Mouse (Mus musculus): ENCODE results near the gene Gm20683. TPM values are rescaled to one million over a fixed set of nuclear protein-coding genes. Genes with fewer than 3 reads are reported as not detected.

The Gm20683 gene
- total and polyA plus RNA-seq, 3 experiments: 4.9 to 6.8 TPM; not detected in 1

DNA sequence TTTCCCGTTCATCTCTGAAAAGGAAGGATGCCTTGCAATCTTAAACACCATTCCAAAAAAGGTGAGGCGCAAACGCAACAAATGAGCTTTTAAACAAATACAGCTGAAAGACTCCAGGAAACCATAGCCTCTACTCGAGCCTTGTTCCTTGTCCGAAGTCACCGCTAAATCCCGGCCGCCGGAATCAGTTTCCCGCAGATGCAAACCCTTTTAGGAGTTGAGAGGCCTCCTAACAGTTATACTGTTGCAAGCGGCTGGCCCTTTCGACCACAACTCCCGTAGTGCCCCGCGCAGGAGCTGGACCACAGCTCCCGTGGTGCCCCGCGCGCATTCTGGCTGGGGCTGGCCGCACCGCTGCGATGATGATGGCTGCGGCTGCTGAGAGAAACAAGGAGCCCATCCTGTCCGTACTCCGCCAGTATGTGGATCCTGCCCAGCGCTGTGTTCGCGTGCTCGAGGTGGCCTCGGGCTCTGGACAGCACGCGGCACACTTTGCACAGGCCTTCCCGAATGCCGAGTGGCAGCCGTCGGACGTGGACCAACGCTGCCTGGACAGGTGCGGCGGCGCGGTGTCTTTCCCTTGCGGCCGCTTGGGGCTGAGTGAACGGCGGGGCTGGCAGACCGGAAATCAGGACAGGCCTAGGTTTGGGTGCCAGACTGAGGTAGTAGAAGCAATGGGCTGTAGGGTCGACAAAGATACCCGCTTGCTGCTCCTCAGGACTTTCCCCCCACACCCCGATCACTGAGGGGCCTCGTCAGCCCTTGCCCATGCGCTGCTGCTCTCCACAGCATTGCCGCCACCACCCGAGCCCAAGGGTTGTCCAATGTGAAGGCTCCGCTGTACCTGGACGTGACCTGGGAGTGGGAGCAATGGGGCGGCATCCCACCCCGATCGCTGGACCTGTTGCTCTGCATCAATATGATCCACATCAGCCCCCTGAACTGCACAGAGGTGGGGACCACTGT, 33.9 kb upstream of the Gm20683 start (continued):
- TF ChIP-seq NRF1 (IDR thresholded peaks at IDR 0.05; ENCODE audit: insufficient read depth, low read depth, low read length, poor library complexity, severe bottlenecking): peak; percentile 56
- TF ChIP-seq ZMIZ1 (IDR thresholded peaks at IDR 0.05; ENCODE audit: low read depth, low read length): peak; percentile 53; the same call in 1 of the 2 replicates
- 0 out of 2 replicates have a peak, but pooled peaks have one; percentile 14 for TF ChIP-seq USF1 (IDR thresholded peaks at IDR 0.05; ENCODE audit: low read depth, low read length)
- TF ChIP-seq ZKSCAN1 (IDR thresholded peaks at IDR 0.05; ENCODE audit: low read depth, low read length): no peak
- peak; percentile 94 for TF ChIP-seq HCFC1 (IDR thresholded peaks at IDR 0.05; ENCODE audit: low read depth, low read length)
- 0 out of 2 replicates have a peak, but pooled peaks have one; percentile 53 for TF ChIP-seq POLR2AphosphoS2 (IDR thresholded peaks at IDR 0.05; ENCODE audit: low read length)

GRCm38 (mm10) chr17:25874721-25875170, 33.2 kb upstream of the Gm20683 start, which contains the start of gene Mettl26:
Gene Mettl26 (plus strand): TSS chr17:25875074.
- DNase-seq (ENCODE audit: low read depth, low spot score): peak; percentile 91
- peaks cover 6% of the 10 kb centered on the region; the same call in 1 of the 2 replicates for H3K79me2 ChIP-seq (ENCODE audit: control insufficient read depth, insufficient read depth, low read length, poor library complexity)
- no peaks in the 10 kb centered on the region for H3K27me3 ChIP-seq (ENCODE audit: control insufficient read depth in 1 of 2, insufficient read depth in 2 of 2, low read length in 2 of 2)
- peaks cover 0 to 7% of the 10 kb centered on the region in 2 experiments; a peak in 2 of 4 replicates for H3K36me3 ChIP-seq (ENCODE audit: control insufficient read depth in 1 of 2, insufficient read depth in 2 of 2, low read length in 2 of 2)
- peaks cover 2 to 19% of the 10 kb centered on the region in 2 experiments; a peak in 3 of 4 replicates for H3K4me1 ChIP-seq (ENCODE audit: control insufficient read depth in 1 of 2, insufficient read depth in 2 of 2, low read length in 2 of 2)
- peak within 1 kb of the TSS; percentile 82 to 87 for H3K4me3 ChIP-seq (ENCODE audit: control insufficient read depth in 1 of 2, insufficient read depth in 1 of 2, low read depth in 2 of 2, low read length in 2 of 2)
- peak within 1 kb of the TSS; percentile 89 for H3K9ac ChIP-seq (ENCODE audit: control insufficient read depth, low read depth, low read length, poor library complexity, severe bottlenecking)
- H3K9me3 ChIP-seq (replicated peaks; ENCODE audit: insufficient read depth, low read length): no peaks in the 10 kb centered on the region
- H3K27ac ChIP-seq (ENCODE audit: control insufficient read depth, low read depth, low read length): peak within 1 kb of the TSS; percentile 75
- no peak for TF ChIP-seq RAD21 (IDR thresholded peaks at IDR 0.05; ENCODE audit: low read depth, low read length)
- TF ChIP-seq NRF1 (IDR thresholded peaks at IDR 0.05; ENCODE audit: insufficient read depth, low read depth, low read length, poor library complexity, severe bottlenecking): peak; percentile 33; the same call in 1 of the 2 replicates
- no peak; the same call in 1 of the 2 replicates for TF ChIP-seq MAZ (IDR thresholded peaks at IDR 0.05; ENCODE audit: low read depth, low read length)
- TF ChIP-seq GATA1 (IDR thresholded peaks at IDR 0.05; ENCODE audit: low read depth, low read length): no peak
- TF ChIP-seq HCFC1 (IDR thresholded peaks at IDR 0.05; ENCODE audit: low read depth, low read length): no peak
- no peak for TF ChIP-seq USF2 (IDR thresholded peaks at IDR 0.05; ENCODE audit: borderline replicate concordance in 1 of 2, insufficient read depth in 1 of 2, low read depth in 1 of 2, low read length in 2 of 2)
- TF ChIP-seq BHLHE40 (IDR thresholded peaks at IDR 0.05; ENCODE audit: borderline replicate concordance, low read depth, low read length): no peak
- TF ChIP-seq TCF12 (IDR thresholded peaks at IDR 0.05; ENCODE audit: low read depth, low read length): no peak
- TF ChIP-seq E2F4 (IDR thresholded peaks at IDR 0.05; ENCODE audit: borderline replicate concordance, low read depth, low read length): peak; percentile 79; the same call in 1 of the 2 replicates
- peak; percentile 99 for TF ChIP-seq MAFK (IDR thresholded peaks at IDR 0.05; ENCODE audit: borderline replicate concordance, low read depth, low read length)
- peak; percentile 52; the same call in 1 of the 2 replicates for TF ChIP-seq MXI1 (IDR thresholded peaks at IDR 0.05; ENCODE audit: low read depth, low read length)
- TF ChIP-seq JUND (IDR thresholded peaks at IDR 0.05; ENCODE audit: low read depth, low read length): no peak
- TF ChIP-seq EP300 (IDR thresholded peaks at IDR 0.05; ENCODE audit: low read depth in 1 of 2, low read length in 2 of 2): no peak
- TF ChIP-seq UBTF (IDR thresholded peaks at IDR 0.05; ENCODE audit: borderline replicate concordance, insufficient read depth, low read depth, low read length): no peak; the same call in 1 of the 2 replicates
- peak; percentile 81; the same call in 1 of the 2 replicates for TF ChIP-seq CHD1 (IDR thresholded peaks at IDR 0.05; ENCODE audit: low read depth, low read length)
- no peak for TF ChIP-seq NELFE (IDR thresholded peaks at IDR 0.05; ENCODE audit: low read depth, low read length)
- TF ChIP-seq ELF1 (IDR thresholded peaks at IDR 0.05; ENCODE audit: low read depth, low read length): peak; percentile 82; the same call in 1 of the 2 replicates
- 0 out of 2 replicates have a peak, but pooled peaks have one; percentile 17 for TF ChIP-seq KAT2A (conservative IDR thresholded peaks at IDR 0.05; ENCODE audit: low read depth, low read length)
- peak; percentile 63; the same call in 1 of the 2 replicates for TF ChIP-seq SIN3A (IDR thresholded peaks at IDR 0.05; ENCODE audit: low read length)
- no peak for TF ChIP-seq TAL1 (IDR thresholded peaks at IDR 0.05; ENCODE audit: low read length)
- TF ChIP-seq TBP (IDR thresholded peaks at IDR 0.05; ENCODE audit: low read depth, low read length): peak; percentile 100
- no peak for TF ChIP-seq SMC3 (IDR thresholded peaks at IDR 0.05; ENCODE audit: low read depth, low read length)
- no peak for TF ChIP-seq CHD2 (IDR thresholded peaks at IDR 0.05; ENCODE audit: low read length)
- no peak for TF ChIP-seq ETS1 (IDR thresholded peaks at IDR 0.05; ENCODE audit: low read depth, low read length)
- TF ChIP-seq ZC3H11A (IDR thresholded peaks at IDR 0.05; ENCODE audit: low read depth, low read length): no peak
- TF ChIP-seq MYC (IDR thresholded peaks at IDR 0.05; ENCODE audit: low read depth, low read length): peak; percentile 57
- TF ChIP-seq ZKSCAN1 (IDR thresholded peaks at IDR 0.05; ENCODE audit: low read depth, low read length): no peak
- TF ChIP-seq RCOR1 (IDR thresholded peaks at IDR 0.05; ENCODE audit: low read depth, low read length): no peak
